Mouse (Mus musculus): ENCODE data around the gene Cd19. TPM values are rescaled to one million over a fixed set of nuclear protein-coding genes. Genes with fewer than 3 reads are reported as not detected.
A peak's percentile ranks its signal among the peaks of the same experiment; 100 is the strongest.
"Not testable (repeated sequence)": the region's sequence is repeated elsewhere in the genome, so short reads cannot be mapped to it uniquely, and the experiment has no call there.

The Cd19 gene
- total RNA-seq, 2 experiments from 2014 or later, result not detected

GRCm38 (mm10) chr7:126436851-126437250 lies 22.2 kb upstream of the Cd19 start:
- ATAC-seq (replicated peaks; ENCODE audit: poor library complexity, severe bottlenecking), result peak; percentile 92

GRCm38 (mm10) chr7:126435801-126436200 lies 21.1 kb upstream of the Cd19 start:
- no peak for ATAC-seq (replicated peaks; ENCODE audit: poor library complexity, severe bottlenecking)

DNA sequence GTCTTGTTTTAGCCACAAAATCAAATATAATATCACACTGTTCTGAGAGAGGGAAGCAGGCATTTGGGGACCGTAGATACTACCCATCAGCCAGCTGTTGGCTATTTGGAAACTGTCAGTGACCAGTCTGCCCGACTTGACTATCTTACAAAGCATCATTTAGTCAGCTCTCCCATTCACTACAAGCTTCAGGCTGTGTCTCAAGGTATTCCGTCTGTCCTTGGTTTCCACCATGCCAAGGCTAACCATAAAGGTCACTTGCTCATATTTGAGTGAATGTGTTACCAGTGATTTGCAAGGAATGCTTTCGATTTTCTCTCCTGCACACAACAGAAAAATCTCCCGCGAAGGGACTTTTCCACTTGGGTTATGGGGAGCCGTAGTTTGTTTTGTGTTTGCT lies 20.0 kb upstream of the Cd19 start:
- ATAC-seq (replicated peaks; ENCODE audit: poor library complexity, severe bottlenecking), result no peak

- ATAC-seq (replicated peaks; ENCODE audit: poor library complexity, severe bottlenecking), result no peak
Measured at GRCm38 (mm10) chr7:126430167-126430566, 15.5 kb upstream of the Cd19 start.

GRCm38 (mm10) chr7:126429503-126429898 lies 14.8 kb upstream of the Cd19 start:
- ATAC-seq (replicated peaks; ENCODE audit: poor library complexity, severe bottlenecking), result no peak

DNA sequence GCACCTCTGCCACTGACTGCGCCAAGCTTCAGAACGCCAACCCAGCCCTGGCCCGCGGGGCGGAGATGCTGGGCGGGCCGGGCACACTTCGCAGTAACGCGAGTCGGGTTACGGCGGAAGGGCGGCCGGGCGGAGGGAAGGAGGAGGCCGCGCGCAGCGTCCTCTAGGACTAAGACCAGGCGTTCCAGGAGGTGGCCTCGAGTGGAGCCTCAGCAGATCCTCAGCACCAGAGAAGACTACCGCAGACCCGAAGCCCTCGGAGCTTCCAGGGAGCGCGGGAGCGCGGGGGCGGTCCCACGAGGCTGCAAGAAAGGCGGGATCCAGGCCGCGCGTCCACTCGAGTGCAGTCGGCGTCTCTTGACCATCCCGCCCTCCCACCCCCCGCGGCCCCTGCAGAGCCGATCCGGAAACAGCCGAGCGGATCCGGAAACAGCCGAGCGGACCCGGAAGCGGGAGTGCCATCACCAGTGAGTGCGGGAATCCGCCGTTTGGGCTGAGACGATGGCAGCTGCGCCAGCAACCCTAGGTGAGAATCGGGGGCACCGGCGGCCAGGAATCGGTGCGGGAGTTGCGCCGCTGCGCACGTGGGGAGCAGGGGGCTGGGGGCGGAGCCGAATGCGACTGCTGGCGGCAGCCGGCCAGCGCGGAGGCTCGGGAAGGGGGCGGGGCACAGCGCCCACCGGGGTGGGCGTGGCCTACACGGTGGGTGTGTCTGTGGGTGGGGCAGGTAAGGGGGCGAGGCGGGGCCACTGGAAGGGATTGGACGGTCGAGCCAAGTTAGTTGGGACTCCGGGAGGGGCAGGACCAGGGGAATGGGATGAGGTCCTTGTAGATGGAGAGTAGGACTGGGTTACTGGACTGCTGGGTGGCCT lies 14.2 kb upstream of the Cd19 start, which contains the start of gene Rabep2:
Gene Rabep2, plus strand, starts transcription at position 129 of the 872 bp plus-strand sequence.
- ATAC-seq (replicated peaks; ENCODE audit: poor library complexity, severe bottlenecking), result peak; percentile 88

DNA sequence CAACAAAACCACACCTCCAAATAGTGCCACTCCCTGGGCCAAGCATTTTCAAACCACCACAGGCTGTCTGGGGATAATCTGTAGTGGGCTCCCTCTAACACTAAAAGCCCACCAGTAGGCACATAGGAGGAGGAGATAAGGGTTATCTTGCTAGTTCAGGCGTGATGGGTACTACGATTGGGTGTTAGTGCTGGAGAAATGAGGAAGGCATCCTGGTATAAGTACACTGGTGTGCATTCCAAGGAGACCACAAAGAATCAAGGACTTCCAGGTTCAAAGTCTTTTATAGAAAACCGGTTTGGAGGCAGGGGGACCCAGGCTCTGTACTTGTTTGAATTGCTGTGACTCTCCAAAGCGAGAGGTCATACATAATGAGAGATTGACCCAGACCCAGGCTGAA lies 13.5 kb upstream of the Cd19 start:
- ATAC-seq (replicated peaks; ENCODE audit: poor library complexity, severe bottlenecking), result 0 out of 2 replicates have a peak, but pooled peaks have one; percentile 1

- no peak for ATAC-seq (replicated peaks; ENCODE audit: poor library complexity, severe bottlenecking)
Measured at GRCm38 (mm10) chr7:126427323-126427860, 12.7 kb upstream of the Cd19 start.

GRCm38 (mm10) chr7:126424161-126424560 lies 9.5 kb upstream of the Cd19 start:
- ATAC-seq (replicated peaks; ENCODE audit: poor library complexity, severe bottlenecking), result peak; percentile 18; the same call in 1 of the 2 replicates

- ATAC-seq (replicated peaks; ENCODE audit: poor library complexity, severe bottlenecking), result peak; percentile 75
Measured at GRCm38 (mm10) chr7:126421756-126422155, 7.1 kb upstream of the Cd19 start.

DNA sequence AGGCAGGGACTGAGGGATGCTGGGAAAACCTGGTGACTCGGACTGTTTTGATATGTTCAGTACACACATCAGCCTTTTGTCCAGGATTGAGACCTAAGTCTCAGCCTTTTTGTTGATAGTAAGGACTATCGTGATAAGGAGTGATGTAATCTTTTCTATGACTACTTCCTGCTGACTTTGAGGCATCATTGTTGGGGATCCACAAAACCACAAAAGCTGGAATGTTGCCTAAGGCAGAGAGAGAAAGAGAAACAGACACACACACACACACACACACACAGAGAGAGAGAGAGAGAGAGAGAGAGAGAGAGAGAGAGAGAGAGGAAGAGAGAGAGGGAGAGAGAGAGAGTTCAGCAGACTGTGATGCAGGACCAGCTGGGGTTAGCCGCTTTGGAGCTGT lies 3.8 kb upstream of the Cd19 start:
- peak; percentile 35; the same call in 1 of the 2 replicates for ATAC-seq (replicated peaks; ENCODE audit: poor library complexity, severe bottlenecking)

DNA sequence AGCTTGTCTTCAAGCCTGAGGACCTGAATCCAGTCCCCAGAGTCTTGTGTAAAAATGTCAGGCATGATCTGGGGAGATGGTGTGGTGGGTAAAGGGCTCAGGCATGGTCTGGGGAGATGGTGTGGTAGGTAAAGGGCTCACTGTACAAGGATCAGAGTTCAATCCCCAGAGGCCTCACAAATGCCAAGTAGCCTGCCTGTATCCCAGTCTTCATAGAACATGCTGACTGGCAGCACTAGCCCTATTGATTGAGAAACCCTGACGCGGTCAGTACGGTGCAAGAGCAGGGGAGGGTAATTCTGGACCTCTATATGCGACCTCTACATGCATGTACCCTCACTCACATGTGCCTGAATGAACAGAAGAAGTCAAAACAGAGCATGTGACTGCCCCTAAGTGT lies 2.9 kb upstream of the Cd19 start:
- no peak for ATAC-seq (replicated peaks; ENCODE audit: poor library complexity, severe bottlenecking)

DNA sequence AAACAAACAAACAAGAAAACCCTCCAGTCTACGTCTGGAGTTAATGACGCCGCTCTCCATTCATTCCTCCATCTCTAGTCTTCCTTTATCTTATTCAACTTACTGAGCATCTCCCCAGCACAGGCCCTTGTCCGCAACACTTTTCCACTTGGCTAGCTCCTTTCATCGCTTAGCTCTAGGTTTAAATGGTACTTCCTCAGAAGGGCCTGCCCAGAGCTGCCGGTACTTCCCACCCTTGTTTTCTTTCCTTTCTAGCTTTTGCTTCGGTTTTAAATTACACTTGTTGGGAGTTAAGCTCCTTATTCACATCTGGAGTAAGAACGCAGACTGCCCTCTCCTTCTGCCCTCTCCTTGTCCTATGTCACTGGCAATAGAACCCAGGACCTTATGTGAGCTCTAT lies 2.4 kb upstream of the Cd19 start:
- no peak for ATAC-seq (replicated peaks; ENCODE audit: poor library complexity, severe bottlenecking)

- peak; percentile 61 for ATAC-seq (replicated peaks; ENCODE audit: poor library complexity, severe bottlenecking)
Measured at GRCm38 (mm10) chr7:126416615-126417014, 1.9 kb upstream of the Cd19 start.

DNA sequence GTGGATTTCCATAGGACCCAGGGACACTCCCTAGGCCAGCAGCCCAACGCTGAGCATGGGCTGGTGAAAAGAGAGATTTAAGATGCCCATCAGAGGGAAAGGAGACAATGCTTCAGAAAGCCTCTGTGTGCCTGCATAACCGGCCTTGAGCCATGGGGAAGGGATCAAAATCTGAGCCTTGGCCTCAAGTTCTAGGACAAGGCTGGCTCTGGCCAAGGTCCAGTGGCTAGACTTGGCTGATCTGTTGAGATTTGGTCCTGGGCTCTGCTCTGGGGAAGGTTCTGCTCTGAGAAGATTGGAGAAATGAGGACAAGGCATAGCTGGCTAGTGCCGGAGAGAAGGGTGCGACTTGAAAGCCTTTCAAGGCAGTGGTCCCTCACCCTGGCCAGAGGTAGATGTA lies 3.6 kb downstream of the Cd19 start:
- no peak for ATAC-seq (replicated peaks; ENCODE audit: poor library complexity, severe bottlenecking)

DNA sequence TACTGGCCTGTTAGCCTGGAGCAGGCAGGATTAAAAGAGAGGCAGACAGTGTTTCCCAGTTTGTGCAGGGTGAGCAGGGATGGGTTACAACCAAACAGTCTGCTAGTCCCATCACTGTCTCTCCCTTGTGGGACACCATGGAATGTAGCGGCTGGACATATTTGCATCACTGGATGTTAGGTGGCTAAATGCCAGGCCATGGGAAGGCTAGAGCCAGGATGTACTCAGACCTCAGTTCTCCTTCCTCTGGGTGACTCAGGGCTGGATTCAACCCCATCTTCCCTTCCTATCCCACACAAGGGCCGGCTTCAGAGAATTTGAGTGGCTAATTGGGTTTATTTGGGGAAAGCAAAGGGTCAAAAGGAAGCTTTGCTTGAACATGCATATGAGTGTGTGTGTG lies 6.0 kb downstream of the Cd19 start:
- no peak for ATAC-seq (replicated peaks; ENCODE audit: poor library complexity, severe bottlenecking)

DNA sequence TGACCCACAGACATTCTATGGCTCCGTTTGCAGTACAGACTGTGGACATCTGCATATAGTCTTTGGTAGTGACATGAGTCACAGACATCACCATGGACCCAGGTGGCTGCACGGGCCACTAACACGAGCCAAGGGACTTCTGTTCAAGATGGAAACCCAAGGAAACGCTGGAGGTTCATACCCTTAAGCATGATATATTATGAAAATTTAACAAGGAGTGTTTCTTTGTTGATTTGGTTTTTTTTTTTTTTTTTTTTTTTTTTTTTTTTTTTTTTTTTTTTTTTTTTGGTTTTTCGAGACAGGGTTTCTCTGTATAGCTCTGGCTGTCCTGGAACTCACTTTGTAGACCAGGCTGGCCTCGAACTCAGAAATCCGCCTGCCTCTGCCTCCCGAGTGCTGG lies 12.2 kb downstream of the Cd19 start:
- ATAC-seq (replicated peaks; ENCODE audit: poor library complexity, severe bottlenecking), result not testable (repeated sequence)

DNA sequence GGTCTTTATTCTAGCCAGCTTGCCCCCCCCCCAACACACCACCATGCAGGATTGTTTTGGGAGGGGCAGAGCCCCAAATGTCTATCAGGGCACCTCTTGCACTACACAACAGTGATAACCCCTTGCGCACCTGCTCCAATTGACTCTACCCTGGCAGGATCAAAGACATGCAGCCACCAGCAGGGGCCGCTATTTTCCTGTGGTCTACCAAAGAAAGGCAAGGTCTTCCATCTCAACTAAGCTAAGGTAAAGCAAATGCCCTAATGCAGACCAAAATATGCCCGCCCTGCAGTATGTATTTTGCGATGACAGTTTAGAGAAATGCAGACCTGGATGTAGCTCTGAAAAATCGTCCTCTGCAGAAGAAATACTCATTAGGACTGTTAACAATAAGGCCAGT lies 15.1 kb downstream of the Cd19 start:
- ATAC-seq (replicated peaks; ENCODE audit: poor library complexity, severe bottlenecking), result peak; percentile 49

GRCm38 (mm10) chr7:126397822-126398221 lies 16.9 kb downstream of the Cd19 start:
- ATAC-seq (replicated peaks; ENCODE audit: poor library complexity, severe bottlenecking), result no peak

GRCm38 (mm10) chr7:126397221-126397620 lies 17.5 kb downstream of the Cd19 start:
- ATAC-seq (replicated peaks; ENCODE audit: poor library complexity, severe bottlenecking), result no peak

GRCm38 (mm10) chr7:126396298-126397119 lies 18.2 kb downstream of the Cd19 start, which contains the start of gene Nfatc2ip:
Gene Nfatc2ip, minus strand, starts transcription at chr7:126396737.
- peak; percentile 99 for ATAC-seq (replicated peaks; ENCODE audit: poor library complexity, severe bottlenecking)
